Mouse (Mus musculus): ENCODE data around the gene Dnah8. TPM values are rescaled to one million over a fixed set of nuclear protein-coding genes. Genes with fewer than 3 reads are reported as not detected.

Gene Dnah8
- polyA plus RNA-seq, 1 experiment = 0.50 TPM

DNA sequence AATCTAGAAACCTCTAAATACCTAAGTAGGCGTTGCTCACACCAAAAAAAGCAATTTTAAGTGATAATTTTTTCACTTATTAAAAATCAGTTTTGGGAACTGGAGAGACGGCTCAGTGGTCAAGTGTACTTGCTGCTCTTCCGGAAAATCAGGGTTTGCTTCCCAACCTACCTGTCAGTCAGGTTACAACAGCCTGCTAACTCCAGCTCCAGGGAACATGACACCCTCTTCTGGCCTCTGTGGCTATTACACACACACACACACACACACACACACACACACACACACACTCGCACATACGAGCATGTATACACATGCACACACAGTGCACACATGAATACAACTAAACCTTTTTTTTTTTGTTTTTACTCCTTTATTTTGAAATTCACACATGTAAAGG lies 223.9 kb downstream of the Dnah8 start:
- H3K4me3 ChIP-seq (ENCODE audit: insufficient read depth, low read length) = no peak overlapping the region
- TF ChIP-seq POLR2A (IDR thresholded peaks at IDR 0.05; ENCODE audit: extremely low read depth, insufficient read depth, low read length) (no peak), CTCF (IDR thresholded peaks at IDR 0.05; ENCODE audit: extremely low read depth, insufficient read depth, low read length) (no peak)
- no peak overlapping the region for H3K27ac ChIP-seq (ENCODE audit: insufficient read depth, low read length)
- H3K4me1 ChIP-seq (ENCODE audit: control insufficient read depth, insufficient read depth, low read length) = no peaks in the 10 kb centered on the region

DNA sequence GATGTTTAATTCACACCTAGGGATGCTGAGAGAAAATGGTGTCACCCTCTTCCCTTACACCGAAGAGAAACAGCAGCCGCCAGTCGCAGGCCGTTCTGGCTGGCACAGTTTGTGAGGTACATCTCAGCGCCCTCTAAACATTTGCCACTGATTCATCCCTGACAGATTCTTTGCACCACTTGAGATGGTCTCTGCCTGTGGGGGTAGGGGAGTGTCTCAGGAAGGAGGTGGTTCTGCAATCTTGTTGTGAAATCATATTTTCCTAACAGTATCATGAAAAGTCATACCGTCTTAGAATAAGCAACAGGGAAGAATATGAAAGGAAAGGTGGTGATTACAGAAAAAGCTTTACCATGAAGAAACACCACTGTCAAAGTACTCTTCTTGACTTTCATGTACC lies 224.7 kb downstream of the Dnah8 start:
- no peak overlapping the region for H3K4me3 ChIP-seq (ENCODE audit: insufficient read depth, low read length)
- H3K4me1 ChIP-seq (ENCODE audit: control insufficient read depth, insufficient read depth, low read length) = no peaks in the 10 kb centered on the region
- TF ChIP-seq CTCF (IDR thresholded peaks at IDR 0.05; ENCODE audit: extremely low read depth, insufficient read depth, low read length) (no peak), POLR2A (IDR thresholded peaks at IDR 0.05; ENCODE audit: extremely low read depth, insufficient read depth, low read length) (no peak)
- H3K27ac ChIP-seq (ENCODE audit: insufficient read depth, low read length) = no peak overlapping the region

DNA sequence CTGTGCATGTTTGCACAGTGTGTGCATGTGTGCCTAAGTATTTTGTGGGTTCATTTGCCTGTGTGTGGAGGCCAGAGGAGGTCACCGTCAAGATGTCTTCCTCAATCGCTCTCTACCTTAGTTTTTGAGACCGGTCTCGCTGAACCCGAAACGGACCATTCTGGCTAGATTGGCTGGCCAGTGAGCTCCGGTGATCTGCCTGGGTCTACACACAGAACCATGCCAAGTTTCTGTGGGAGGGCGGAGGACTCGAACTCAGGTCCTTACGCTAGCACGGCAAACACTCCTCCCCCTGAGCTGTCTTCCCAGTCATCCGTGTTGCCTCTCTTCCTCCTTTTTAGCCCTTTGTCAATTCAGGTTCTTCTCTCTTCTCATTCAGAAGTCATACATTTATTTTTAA lies 225.7 kb downstream of the Dnah8 start:
- Histone ChIP-seq H3K4me1 (ENCODE audit: control insufficient read depth, insufficient read depth, low read length) (no peaks in the 10 kb centered on the region), H3K27ac (ENCODE audit: insufficient read depth, low read length) (no peak overlapping the region), H3K4me3 (ENCODE audit: insufficient read depth, low read length) (no peak overlapping the region)
- no peak for TF ChIP-seq POLR2A (IDR thresholded peaks at IDR 0.05; ENCODE audit: extremely low read depth, insufficient read depth, low read length)
- no peak for TF ChIP-seq CTCF (IDR thresholded peaks at IDR 0.05; ENCODE audit: extremely low read depth, insufficient read depth, low read length)

DNA sequence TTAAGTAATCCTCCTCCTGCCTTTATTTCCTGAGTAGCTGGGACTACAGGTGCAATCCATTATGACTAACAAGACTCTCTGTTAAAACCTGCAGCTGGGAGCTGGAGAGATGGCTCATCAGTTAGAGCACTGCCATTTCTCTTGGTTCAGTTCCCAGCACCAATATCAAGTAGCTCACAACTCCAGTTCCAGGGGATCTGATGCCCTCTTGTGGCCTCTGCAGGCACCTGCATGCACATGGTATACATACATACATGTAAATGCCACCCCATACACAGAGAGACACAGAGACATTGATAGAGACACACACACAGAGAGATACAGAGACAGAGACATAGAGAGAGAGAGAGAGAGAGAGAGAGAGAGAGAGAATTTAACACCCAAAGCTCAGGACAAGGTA lies 228.2 kb downstream of the Dnah8 start:
- Histone ChIP-seq H3K4me1 (ENCODE audit: control insufficient read depth, insufficient read depth, low read length) (no peaks in the 10 kb centered on the region), H3K4me3 (ENCODE audit: insufficient read depth, low read length) (no peak overlapping the region), H3K27ac (ENCODE audit: insufficient read depth, low read length) (no peak overlapping the region)
- no peak for TF ChIP-seq CTCF (IDR thresholded peaks at IDR 0.05; ENCODE audit: extremely low read depth, insufficient read depth, low read length)
- no peak for TF ChIP-seq POLR2A (IDR thresholded peaks at IDR 0.05; ENCODE audit: extremely low read depth, insufficient read depth, low read length)

DNA sequence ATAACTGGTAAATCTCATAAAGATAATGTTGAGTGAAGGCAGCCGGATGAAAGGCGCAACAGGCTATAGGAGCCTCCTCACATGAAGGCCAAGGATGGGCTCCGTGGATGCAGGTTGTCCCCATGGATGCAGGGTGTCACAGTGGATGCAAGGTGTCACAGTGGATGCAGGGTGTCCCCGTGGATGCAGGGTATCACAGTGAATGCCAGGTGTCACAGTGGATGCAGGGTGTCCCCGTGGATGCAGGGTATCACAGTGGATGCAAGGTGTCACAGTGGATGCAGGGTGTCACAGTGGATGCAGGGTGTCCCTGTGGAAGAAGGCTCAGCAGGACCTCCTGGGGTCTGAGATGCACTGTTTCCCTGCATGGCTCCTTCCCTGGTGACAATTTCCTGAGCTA lies 233.2 kb downstream of the Dnah8 start:
- H3K27ac ChIP-seq (ENCODE audit: insufficient read depth, low read length) = no peak overlapping the region
- H3K4me1 ChIP-seq (ENCODE audit: control insufficient read depth, insufficient read depth, low read length) = no peaks in the 10 kb centered on the region
- no peak overlapping the region for H3K4me3 ChIP-seq (ENCODE audit: insufficient read depth, low read length)
- TF ChIP-seq POLR2A (IDR thresholded peaks at IDR 0.05; ENCODE audit: extremely low read depth, insufficient read depth, low read length) (no peak), CTCF (IDR thresholded peaks at IDR 0.05; ENCODE audit: extremely low read depth, insufficient read depth, low read length) (no peak)

DNA sequence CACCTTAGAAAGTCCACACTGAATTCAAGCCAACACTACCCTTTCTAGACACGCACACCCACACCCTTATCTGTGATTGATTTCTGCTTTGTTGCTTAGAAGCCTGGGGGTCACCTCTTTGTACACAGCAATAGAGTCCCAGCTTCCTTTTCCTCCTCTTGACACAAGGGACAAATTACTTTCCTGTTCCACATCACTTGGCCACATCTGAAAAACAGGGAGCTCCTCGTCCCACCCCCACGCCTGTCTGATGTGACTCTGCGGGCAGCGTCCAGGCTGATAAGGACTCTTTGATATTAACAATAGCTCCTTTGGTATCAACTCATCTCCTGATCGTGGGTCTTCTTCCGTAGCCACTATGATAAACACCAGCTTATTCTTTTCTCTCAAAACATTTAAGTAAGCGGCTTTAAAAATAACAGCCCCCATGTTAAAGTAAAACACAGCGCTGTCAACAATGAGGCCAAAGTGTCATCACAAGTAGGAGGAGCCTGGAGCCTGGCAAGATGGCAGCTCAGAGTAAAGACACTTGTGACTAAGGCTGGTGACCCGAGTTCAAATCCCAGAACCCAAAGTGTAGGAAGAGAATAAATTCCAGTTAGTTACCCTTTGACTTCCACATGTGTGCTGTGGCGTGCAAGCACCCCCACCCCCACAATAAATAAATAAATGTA lies 234.6 kb downstream of the Dnah8 start:
- H3K4me3 ChIP-seq (ENCODE audit: insufficient read depth, low read length) = no peak overlapping the region
- no peak for TF ChIP-seq POLR2A (IDR thresholded peaks at IDR 0.05; ENCODE audit: extremely low read depth, insufficient read depth, low read length)
- H3K4me1 ChIP-seq (ENCODE audit: control insufficient read depth, insufficient read depth, low read length) = no peaks in the 10 kb centered on the region
- no peak overlapping the region for H3K27ac ChIP-seq (ENCODE audit: insufficient read depth, low read length)

DNA sequence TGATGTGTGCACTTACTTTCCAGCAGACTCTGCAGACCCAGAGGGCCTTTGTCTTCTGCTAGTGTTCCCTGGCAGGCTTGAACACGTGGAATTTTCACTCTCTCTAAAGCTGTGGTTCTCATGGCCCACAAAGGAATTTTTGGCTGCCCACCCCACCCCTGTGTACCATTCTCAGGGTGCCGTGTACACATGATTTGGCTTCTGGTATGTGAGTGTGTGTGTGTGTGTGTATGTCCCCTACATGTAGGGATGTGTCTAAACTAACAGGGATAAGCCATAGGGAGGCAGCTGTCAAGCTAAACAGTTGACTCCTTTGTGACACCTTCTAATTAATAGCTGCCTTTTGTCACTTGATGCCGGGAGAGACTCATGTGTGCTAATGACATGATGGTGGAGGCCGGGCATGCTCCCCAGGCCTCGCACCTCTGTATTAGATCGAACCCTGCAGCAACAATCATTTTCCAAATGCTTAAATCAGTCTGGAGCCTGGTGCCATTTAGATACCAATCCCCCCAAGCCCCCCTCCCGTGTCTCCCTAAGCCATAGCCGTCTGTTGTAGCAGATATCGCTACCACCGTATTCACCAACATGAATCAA lies 235.9 kb downstream of the Dnah8 start:
- no peaks in the 10 kb centered on the region for H3K4me1 ChIP-seq (ENCODE audit: control insufficient read depth, insufficient read depth, low read length)
- TF ChIP-seq POLR2A (IDR thresholded peaks at IDR 0.05; ENCODE audit: extremely low read depth, insufficient read depth, low read length) = no peak
- TF ChIP-seq CTCF (IDR thresholded peaks at IDR 0.05; ENCODE audit: extremely low read depth, insufficient read depth, low read length) = no peak
- no peak overlapping the region for H3K27ac ChIP-seq (ENCODE audit: insufficient read depth, low read length)
- H3K4me3 ChIP-seq (ENCODE audit: insufficient read depth, low read length) = no peak overlapping the region

DNA sequence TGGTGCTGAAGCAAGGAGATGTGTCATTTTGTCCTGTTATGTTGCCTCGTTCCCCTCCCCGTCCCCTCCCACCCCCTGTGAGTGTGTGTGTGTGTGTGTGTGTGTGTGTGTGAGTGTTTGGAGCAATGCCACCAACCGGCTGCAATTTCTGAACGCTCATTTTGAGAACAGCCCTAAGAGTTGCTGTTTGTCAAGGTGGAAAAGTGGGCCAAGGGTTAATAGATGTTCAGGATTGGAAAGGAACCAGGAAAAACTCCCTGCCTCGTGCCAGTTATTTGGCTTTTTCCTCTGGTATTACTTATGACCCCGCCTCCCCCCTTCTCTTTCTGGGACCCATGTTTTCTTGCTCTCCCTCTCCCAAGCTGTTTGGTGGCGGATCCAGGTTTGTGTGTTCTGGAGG lies 236.5 kb downstream of the Dnah8 start:
- no peak for TF ChIP-seq CTCF (IDR thresholded peaks at IDR 0.05; ENCODE audit: extremely low read depth, insufficient read depth, low read length)
- no peak for TF ChIP-seq POLR2A (IDR thresholded peaks at IDR 0.05; ENCODE audit: extremely low read depth, insufficient read depth, low read length)
- H3K4me1 ChIP-seq (ENCODE audit: control insufficient read depth, insufficient read depth, low read length) = no peaks in the 10 kb centered on the region; the same call in 1 of the 2 replicates
- no peak overlapping the region for H3K4me3 ChIP-seq (ENCODE audit: insufficient read depth, low read length)
- no peak overlapping the region for H3K27ac ChIP-seq (ENCODE audit: insufficient read depth, low read length)

DNA sequence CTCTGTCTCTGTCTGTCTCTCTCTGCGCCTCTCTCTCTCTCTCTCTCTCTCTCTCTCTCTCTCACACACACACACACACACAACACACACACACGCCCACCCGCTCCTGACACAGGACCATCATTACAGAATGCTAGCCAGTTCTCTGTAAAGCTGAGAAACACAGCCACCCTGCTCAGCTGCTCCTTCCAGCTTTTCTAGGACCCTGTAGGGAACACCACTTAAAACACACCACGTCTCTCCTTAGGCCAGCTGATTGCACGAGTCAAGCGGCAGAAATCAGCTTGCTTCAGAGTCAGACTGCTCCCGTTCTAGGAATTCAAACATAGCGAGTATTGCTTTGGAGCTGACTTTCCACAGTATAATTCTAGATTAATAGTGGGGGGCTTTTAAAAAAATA lies 242.1 kb downstream of the Dnah8 start:
- no peak overlapping the region for H3K27ac ChIP-seq (ENCODE audit: insufficient read depth, low read length)
- TF ChIP-seq POLR2A (IDR thresholded peaks at IDR 0.05; ENCODE audit: extremely low read depth, insufficient read depth, low read length) (no peak), CTCF (IDR thresholded peaks at IDR 0.05; ENCODE audit: extremely low read depth, insufficient read depth, low read length) (no peak)
- H3K4me3 ChIP-seq (ENCODE audit: insufficient read depth, low read length) = no peak overlapping the region
- no peaks in the 10 kb centered on the region; the same call in 1 of the 2 replicates for H3K4me1 ChIP-seq (ENCODE audit: control insufficient read depth, insufficient read depth, low read length)

DNA sequence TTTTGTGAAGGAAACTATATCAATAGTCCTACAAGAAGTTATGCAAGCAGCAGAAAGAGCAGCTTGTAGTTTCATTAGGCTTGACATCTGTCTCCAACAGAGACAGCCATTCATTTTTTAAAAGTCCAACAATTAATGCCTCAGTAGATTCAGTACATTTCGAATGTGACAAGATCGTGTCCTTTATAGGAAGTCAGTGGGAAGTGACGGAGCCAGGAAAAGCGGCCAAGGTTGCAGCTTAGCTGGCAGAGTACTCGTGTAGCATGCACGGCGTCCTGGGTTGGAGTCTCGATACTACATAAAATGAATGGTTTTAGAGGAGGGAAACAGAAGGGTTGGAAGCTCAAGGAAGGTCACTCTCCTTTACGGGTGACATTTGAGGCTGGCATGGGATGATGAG lies 242.8 kb downstream of the Dnah8 start:
- no peak overlapping the region for H3K27ac ChIP-seq (ENCODE audit: insufficient read depth, low read length)
- no peak for TF ChIP-seq CTCF (IDR thresholded peaks at IDR 0.05; ENCODE audit: extremely low read depth, insufficient read depth, low read length)
- no peak for TF ChIP-seq POLR2A (IDR thresholded peaks at IDR 0.05; ENCODE audit: extremely low read depth, insufficient read depth, low read length)
- no peaks in the 10 kb centered on the region; the same call in 1 of the 2 replicates for H3K4me1 ChIP-seq (ENCODE audit: control insufficient read depth, insufficient read depth, low read length)
- H3K4me3 ChIP-seq (ENCODE audit: insufficient read depth, low read length) = no peak overlapping the region
